Mouse (Mus musculus) layer of hippocampus, adult 2 months (tissue): ENCODE data around the gene 1600014C10Rik. TPM values are rescaled to one million over a fixed set of nuclear protein-coding genes. Genes with fewer than 3 reads are reported as not detected.
A peak's percentile ranks its signal among the peaks of the same experiment; 100 is the strongest.

Experiments
- DNase-seq, 2 experiments: peaks; one replicate each; pipeline ENCODE4 v3.0.0; 2022; ENCODE audit warnings: low spot score in 2 of 2
- H3K27ac ChIP-seq: fragments of 200-600 bp; 2 replicates; pipeline ENCODE4 v1.8.1; 2022
- H3K4me3 ChIP-seq: fragments of 200-600 bp; 2 replicates; pipeline ENCODE4 v1.8.1; 2022; ENCODE audit warnings: mild to moderate bottlenecking
- CTCF ChIP-seq: fragments of 200-600 bp; conservative IDR thresholded peaks from 2 replicates; pipeline ENCODE4 v1.8.1; 2022; ENCODE audit warnings: antibody characterized with exemption, mild to moderate bottlenecking, moderate library complexity
- total RNA-seq, 2 experiments: library from RNA; stranded (reverse); gene quantifications; 2 replicates each; pipeline ENCODE4 v1.2.3; 2021

Gene 1600014C10Rik
- total RNA-seq, 2 experiments from 2014 or later = 24.0 to 29.5 TPM

- DNase-seq = no peak
- TF ChIP-seq CTCF = no peak
- H3K4me3 ChIP-seq = no peak overlapping the region
- H3K27ac ChIP-seq = no peak overlapping the region
Measured at GRCm38 (mm10) chr7:38209478-38210152, 26.6 kb downstream of the 1600014C10Rik start.

GRCm38 (mm10) chr7:38212651-38213062 lies 29.6 kb downstream of the 1600014C10Rik start:
- H3K27ac ChIP-seq = no peak overlapping the region
- no peak for DNase-seq
- no peak for TF ChIP-seq CTCF
- H3K4me3 ChIP-seq = no peak overlapping the region

- no peak overlapping the region for H3K27ac ChIP-seq
- no peak for DNase-seq
- H3K4me3 ChIP-seq = no peak overlapping the region
- TF ChIP-seq CTCF = no peak
Measured at GRCm38 (mm10) chr7:38214473-38215214, 31.6 kb downstream of the 1600014C10Rik start.

GRCm38 (mm10) chr7:38215281-38215680 lies 32.3 kb downstream of the 1600014C10Rik start:
- H3K27ac ChIP-seq = no peak overlapping the region
- DNase-seq = no peak
- no peak for TF ChIP-seq CTCF

GRCm38 (mm10) chr7:38215697-38216096 lies 32.7 kb downstream of the 1600014C10Rik start:
- Histone ChIP-seq H3K27ac (no peak overlapping the region), H3K4me3 (no peak overlapping the region)
- no peak for TF ChIP-seq CTCF
- no peak for DNase-seq

More at GRCm38 (mm10) chr7:38215281-38215680, 32.3 kb downstream of the 1600014C10Rik start:
- H3K4me3 ChIP-seq = no peak overlapping the region

- TF ChIP-seq CTCF = peak; percentile 31; the same call in 1 of the 2 replicates
- DNase-seq = peak; percentile 55 to 64
- no peak overlapping the region for H3K4me3 ChIP-seq
- H3K27ac ChIP-seq = peak overlapping the region; percentile 54
Measured at GRCm38 (mm10) chr7:38217417-38218171, 34.6 kb downstream of the 1600014C10Rik start.

- no peak for DNase-seq
- Histone ChIP-seq H3K4me3 (no peak overlapping the region), H3K27ac (peak overlapping the region; percentile 54; the same call in 1 of the 2 replicates)
- no peak for TF ChIP-seq CTCF
Measured at GRCm38 (mm10) chr7:38218631-38219367, 35.8 kb downstream of the 1600014C10Rik start.

- TF ChIP-seq CTCF = no peak
- Histone ChIP-seq H3K4me3 (no peak overlapping the region), H3K27ac (peak overlapping the region; percentile 54)
- DNase-seq = no peak
Measured at GRCm38 (mm10) chr7:38219526-38219925, 36.5 kb downstream of the 1600014C10Rik start.

- DNase-seq = no peak
- no peak for TF ChIP-seq CTCF
Measured at GRCm38 (mm10) chr7:38220866-38221265, 37.8 kb downstream of the 1600014C10Rik start.

GRCm38 (mm10) chr7:38224577-38225369 lies 41.8 kb downstream of the 1600014C10Rik start:
- H3K4me3 ChIP-seq = no peak overlapping the region
- H3K27ac ChIP-seq = no peak overlapping the region
- DNase-seq = no peak
- no peak for TF ChIP-seq CTCF

More at GRCm38 (mm10) chr7:38220866-38221265, 37.8 kb downstream of the 1600014C10Rik start:
- no peak overlapping the region for H3K4me3 ChIP-seq
- H3K27ac ChIP-seq = no peak overlapping the region

GRCm38 (mm10) chr7:38226226-38226625 lies 43.2 kb downstream of the 1600014C10Rik start:
- DNase-seq = no peak
- no peak for TF ChIP-seq CTCF
- peak overlapping the region; percentile 12; the same call in 1 of the 2 replicates for H3K4me3 ChIP-seq
- H3K27ac ChIP-seq = peak overlapping the region; percentile 58; the same call in 1 of the 2 replicates
